Mouse (Mus musculus) megakaryocyte, adult 5-6 weeks (primary cell): ENCODE measurements around the gene Hes3. TPM values are rescaled to one million over a fixed set of nuclear protein-coding genes. Genes with fewer than 3 reads are reported as not detected.

Experiments used
- ATAC-seq: 2 replicates; pipeline ENCODE4 v1.8.0; 2016; ENCODE audit warnings: mild to moderate bottlenecking, inconsistent platforms; ENCODE audit not compliant: poor library complexity, severe bottlenecking
- total RNA-seq, 2 experiments: library from RNA; stranded (forward) in 1 of 2; stranded (reverse) in 1 of 2; fragments of 153-499, 151-499 nt in 1 of 2; fragments of 221-1000, 200-1000 nt in 1 of 2; gene quantifications; 2 replicates each; pipeline versions ENCODE4 v1.2.3 to v1.2.4; 2015 to 2017

Gene Hes3
- total RNA-seq (2015) (not detected in 2 replicates), total RNA-seq (2017) (not detected in 2 replicates)

- no peak for ATAC-seq
These were observed at the start of gene Hes3 for GRCm38 (mm10) chr4:152291562-152291961. TSS of gene Hes3 (minus strand) at chr4:152291662.

DNA sequence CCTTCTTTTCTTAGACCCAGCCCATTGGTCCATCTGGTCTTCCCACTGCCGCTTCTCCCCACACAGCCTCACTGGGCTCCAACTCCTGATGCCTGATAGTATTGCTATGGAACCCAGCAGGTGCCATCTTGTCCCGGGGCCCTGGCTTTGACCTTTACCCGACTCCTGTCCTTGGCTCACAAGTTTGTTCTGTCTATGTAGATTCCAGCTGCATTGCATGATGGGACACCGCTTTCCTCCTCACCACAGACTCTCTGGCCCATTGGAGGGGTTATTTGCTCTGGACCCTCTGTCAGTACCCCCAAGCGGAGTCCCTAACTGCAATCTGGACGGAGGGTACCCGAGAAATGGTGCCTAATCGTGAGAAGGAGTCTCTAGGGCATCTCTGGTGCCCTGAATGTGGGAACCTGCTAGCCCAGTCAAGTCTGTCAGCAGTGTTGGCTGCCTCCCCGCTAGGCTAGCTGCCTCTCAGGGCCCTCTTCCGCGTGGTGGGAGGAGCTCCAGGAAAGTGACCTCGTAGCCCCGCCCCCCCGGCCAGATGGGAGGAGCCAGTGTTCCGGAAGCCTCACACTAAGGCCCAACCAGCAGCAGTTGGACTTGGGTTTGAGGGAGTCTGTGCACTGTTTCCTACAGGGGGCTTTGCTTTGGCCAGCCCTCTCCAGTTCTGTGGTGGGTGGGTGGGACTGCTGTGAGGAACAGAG is 49.3 kb upstream of the Hes3 start:
- peak; percentile 23; the same call in 1 of the 2 replicates for ATAC-seq

GRCm38 (mm10) chr4:152339293-152339790 is 47.9 kb upstream of the Hes3 start:
- ATAC-seq = no peak

DNA sequence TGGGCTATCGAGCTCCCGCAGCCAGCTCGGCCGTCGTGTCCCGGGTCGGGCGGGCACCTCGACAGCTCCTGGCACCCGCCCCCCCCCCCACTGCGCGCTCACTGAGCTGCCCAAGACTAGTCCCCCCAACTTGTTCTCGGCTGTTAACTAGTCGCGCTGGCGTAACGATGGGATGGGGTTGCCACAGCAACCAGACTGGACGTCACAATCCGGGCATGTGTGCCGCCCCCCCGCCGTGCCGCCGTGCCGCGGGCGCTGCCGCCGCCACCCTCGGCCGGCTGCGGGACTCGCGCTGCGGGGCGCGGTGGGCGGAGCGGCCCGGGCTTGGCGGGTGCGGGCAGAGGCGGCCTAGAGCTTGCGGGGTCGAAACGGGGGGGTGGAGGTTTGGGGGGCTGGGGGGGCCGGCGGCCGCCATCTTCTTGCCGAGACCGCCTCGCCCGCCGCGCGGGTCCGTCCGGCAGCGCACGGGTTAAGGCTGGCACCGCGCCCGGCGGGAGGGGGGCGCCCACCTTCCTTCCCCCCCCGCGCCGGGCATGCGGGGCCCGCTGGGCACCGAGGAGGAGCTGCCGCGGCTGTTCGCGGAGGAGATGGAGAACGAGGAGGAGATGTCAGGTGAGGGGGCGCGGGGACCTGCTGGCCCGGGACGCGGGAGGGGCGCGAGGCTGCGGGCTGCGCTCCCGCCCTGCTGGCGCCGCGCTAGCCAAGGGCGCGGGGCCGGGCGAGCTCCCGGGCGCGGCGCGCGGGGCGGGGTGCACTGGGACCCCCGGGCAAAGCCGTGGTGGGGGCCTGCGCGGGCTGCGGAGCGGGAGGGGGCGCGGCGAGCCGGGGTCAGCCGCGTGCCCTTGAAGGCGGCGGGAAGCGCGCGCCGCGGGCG is 47.2 kb upstream of the Hes3 start, which contains the start of gene Chd5:
Gene Chd5, plus strand, starts transcription at position 233 of the 874 bp plus-strand sequence.
- no peak for ATAC-seq

DNA sequence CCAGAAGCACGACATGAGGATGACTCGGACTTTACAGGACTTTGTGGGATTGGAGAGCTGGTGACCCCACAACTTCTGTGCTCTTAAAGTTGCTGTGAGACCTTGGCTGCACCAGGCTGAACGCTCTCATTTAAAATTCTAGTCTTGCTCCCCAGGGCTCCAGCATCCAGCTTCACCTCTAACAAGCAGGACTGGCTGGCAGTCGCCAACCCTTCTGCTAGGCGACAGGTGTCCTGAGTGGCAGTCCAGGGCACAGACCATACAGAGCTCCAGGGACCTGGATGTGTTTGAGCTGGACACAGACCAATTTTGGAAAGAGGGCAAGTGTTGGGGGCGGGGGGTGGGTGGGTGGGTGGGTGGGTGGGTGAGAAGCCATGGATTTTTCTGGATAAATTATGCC is 46.3 kb upstream of the Hes3 start:
- ATAC-seq = no peak

- no peak for ATAC-seq
These were observed 42.1 kb upstream of the Hes3 start for GRCm38 (mm10) chr4:152333587-152333986.

DNA sequence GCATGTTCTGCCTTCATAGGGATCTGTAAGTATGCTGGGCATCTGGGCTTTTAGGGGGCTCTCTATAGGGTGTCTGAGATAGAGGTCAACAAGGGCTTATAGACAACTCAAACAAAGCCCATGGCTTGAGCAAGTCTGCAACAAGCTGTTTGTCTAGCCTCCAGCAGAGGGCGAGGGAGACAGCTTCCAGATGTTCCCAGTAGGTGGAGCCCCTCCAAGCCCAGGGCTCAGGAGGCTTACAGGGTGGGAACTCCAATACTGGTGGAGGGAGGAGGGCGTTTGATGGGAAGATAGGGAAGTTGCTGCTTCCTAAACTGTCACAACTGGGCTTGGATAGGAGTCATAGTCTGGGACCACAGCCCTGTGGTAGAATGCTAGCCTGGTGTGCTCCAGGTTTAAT is 41.5 kb upstream of the Hes3 start:
- peak; percentile 83 for ATAC-seq

DNA sequence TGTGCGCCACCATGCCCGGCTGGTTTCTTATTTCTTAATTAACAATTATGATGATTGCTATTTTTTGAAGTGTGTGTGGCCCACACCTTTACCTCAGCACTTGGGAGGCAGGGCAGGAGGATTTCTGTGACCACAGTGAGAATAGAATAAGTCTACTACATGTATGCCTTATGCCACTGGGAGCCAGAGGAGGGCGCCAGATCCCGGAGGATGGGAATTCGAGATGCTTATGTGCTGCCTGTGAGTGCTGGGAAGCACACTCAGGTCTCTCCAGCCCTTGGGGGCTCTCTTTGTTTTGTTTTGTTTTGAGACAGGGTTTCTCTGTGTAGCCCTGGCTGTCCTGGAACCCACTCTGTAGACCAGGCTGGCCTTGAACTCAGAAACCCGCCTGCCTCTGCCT is 37.2 kb upstream of the Hes3 start:
- no peak for ATAC-seq

- ATAC-seq = no peak
These were observed 35.1 kb upstream of the Hes3 start for GRCm38 (mm10) chr4:152326543-152326942.

DNA sequence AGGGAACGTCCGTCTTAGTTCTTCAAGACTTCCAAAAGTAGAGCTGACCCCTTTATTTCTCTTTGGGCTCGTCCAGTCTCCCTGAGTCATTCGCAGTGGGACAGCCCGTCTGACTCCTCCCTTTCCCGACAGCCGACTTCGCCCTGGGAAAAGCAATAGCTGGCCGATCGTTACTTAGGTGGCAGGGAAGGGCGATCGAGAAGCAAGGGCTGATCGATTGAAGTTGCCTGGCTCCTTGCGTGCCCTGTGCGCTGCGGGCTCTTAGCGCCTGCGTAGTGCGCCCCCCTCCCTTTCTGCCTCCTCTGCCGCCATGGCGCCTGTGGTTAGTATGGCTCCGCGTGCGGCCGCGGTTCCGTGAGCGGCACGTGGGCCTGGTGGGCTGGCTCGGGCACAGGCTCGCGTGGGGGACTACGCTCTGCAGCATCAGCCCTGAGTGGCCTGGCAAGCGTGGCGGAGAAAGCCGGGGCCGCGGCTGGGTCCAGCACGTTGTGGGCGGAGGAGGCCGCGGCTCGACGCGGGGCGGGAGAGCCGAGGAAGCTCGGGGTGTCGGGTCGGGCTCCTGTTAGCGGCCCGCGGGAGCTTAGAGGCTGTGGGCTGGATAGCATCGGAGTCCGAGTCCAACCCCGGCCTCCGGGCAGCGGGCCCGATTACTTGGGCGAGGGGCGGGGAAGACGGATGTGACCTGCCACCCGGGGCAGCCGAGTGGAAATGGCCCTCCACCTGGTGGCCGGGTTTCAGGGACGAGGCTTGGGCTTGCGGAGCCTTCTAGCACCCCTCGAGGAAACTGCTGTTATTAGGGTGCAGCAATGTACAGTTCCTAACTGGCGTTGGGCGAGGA is 34.3 kb upstream of the Hes3 start, which contains the start of gene Rpl22:
Gene Rpl22, plus strand, starts transcription at position 169 of the 838 bp plus-strand sequence.
- peak; percentile 96 for ATAC-seq

DNA sequence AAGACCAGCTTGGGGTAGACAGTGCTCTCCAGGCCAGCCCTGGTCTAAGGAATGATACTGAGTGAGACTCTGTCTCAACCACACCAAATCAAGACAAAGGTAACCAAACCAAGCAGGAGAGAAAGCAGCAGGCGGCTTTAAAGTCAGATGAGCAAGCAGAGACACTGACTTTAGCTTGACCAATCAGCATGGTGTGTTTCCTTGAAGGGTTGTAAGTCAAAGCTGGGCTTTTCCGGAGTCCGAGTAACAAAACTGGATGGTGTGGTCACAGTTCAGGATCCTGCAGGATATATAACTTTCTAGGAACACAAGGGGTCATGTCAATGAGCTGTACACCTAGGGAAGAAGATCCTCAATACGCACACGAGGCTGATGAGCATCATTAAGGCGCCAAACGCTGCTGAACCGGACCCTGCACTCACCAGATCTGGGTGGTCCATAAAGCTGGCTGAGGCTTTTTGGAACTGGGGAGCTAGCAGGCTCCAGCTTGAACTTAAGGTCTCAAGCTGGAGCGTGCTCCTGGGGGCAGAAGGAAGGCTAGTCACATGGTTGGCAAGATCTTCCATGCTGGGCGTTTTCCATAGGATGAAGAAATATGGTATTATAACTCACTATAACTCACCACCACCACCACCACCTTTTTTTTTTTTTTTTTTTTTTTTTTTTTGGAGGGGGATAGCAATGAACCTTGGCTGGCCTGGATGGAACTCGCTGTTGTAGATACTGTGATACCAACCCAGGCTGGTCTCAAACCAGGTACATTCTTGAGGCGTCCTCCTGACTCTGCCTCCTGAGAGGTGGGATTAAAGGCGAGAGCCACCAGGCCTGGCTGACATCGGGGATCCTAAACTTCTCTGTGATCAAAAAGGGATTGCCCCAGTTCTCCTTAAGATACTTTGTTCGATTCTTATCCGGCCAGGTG is 33.4 kb upstream of the Hes3 start:
- peak; percentile 8 for ATAC-seq

DNA sequence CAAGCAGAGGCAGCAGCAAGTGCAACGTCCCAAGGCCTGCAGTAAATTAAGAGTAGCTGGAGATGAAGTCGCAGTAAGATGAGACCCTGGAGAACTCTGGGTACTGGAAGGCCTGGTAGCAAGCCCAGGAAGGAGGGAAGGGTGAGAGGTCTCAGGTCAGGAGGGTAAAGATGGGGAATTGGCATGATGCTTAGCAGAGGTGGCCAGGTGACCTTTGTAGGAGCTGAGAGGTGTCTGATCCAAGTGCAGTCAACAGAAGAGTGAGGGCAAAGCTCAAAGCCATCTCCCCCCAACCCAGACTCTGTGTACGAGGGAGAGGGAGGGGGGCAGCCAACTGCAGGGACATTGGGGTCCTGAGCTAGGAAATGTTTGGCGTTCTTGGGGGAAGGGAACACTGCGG is 30.0 kb upstream of the Hes3 start:
- no peak for ATAC-seq

DNA sequence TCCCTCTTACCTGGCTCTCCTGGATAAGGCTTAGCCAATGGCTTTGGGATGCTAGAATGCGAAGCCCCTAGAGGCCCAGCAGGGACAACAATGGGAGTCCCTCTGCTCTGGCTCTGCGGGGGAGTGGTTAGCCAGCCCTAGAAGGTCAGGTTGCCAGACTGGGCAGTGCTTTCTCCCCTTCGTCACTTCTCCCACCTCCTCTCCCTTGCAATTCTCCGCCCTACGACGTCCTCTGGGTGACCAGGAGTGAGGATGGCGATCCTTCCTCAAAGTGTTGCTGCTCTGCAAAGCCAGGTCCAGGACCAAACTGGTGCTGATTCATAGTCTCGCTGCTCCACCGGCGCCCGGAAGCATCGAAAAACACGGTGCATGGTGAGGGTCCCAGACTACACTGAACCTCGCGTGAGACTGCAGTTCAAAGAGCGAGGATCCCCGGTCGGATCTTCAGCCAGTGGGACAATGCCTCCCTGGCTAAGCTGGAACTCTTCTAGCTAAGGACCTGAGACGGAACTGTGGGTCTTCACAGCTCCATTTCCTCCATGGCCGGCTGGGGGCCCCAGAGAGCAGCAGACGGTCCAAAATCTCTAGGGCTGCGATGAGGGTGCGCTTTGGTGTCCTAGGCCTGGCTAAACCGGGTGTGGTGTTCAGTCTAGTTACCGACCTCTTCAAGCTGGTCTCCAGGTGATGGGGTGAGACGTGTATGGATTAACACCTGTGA is 27.2 kb upstream of the Hes3 start, which contains the start of gene Rnf207:
Gene Rnf207, minus strand, starts transcription at position 477 of the 718 bp plus-strand sequence.
- peak; percentile 86 for ATAC-seq

DNA sequence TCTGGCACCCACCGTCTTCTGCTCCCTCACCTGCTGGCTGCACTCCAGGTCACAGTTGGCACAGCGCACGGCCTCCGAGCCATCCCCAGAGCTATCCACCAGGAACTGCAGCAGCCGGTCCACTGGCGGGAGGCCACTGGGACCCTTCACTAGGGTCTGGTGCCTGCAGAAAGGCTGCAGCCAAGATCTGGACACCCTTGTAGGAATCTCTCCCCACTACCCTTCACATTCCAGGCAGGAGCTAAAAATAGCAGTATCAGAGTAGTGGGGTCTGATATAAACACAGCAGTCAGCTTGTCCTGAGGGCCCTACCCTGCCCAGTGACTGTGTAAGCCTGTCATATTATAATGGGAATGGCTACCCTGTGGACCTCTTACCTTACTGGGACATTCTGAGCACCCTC is 26.2 kb upstream of the Hes3 start:
- no peak for ATAC-seq

DNA sequence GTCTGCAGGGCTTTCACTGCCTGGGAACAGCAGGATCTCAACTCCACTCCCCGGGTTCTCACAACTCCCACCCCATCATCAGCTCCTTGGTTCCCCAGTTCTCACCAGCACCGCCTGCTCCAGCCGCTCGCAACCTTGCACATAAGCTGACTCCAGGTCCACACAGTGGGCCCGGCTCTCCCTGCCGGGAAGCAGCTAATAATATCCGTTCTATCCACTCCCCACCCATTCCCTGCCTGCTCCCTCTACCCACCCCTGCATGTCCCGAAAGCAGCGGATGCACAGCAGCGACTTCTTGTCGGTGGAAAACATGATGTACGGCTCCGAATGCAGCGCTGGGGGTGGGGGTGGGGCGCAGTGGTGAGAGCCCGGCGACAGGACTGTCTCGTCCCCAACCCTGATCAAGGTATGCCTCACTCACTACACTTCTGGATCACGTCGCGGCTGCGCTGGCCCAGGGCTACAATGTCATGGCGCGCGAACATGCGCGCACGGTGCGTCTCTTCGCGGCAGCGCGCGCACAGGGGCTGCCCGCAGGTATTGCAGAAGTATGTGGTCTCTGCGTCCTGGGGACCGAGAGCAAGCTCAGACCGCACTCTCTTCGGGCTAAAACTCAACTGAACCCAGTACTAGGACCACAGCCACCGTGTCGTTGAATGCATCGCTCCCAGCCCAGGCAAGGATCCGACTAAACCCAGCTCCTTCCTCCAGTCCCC is 24.2 kb upstream of the Hes3 start:
- ATAC-seq = peak; percentile 27; the same call in 1 of the 2 replicates

DNA sequence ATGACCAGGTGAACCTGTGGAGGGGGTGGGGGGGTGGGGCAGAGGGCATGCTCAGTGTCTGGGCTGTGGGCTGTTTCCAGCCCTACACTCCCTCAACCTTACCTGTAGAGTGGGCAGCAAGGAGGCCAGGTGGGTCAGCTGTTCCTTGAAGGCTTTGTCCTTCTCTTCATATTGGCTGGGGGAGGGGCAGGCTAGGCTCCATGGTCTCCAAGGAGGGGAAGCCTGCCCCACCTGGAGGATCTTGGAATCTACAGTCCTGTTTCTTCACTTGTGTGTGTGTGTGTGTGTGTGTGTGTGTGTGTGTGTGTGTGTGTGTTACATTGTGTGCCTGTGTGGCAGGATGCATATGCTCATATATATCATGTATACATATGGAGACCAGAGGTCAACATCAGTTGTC is 22.5 kb upstream of the Hes3 start:
- ATAC-seq = no peak

GRCm38 (mm10) chr4:152313211-152313632 is 21.8 kb upstream of the Hes3 start:
- no peak for ATAC-seq

- no peak for ATAC-seq
These were observed 20.7 kb upstream of the Hes3 start for GRCm38 (mm10) chr4:152312186-152312585.
